Mouse (Mus musculus): Measurements from ENCODE around the gene Cenpi.

Cenpi gene

DNA sequence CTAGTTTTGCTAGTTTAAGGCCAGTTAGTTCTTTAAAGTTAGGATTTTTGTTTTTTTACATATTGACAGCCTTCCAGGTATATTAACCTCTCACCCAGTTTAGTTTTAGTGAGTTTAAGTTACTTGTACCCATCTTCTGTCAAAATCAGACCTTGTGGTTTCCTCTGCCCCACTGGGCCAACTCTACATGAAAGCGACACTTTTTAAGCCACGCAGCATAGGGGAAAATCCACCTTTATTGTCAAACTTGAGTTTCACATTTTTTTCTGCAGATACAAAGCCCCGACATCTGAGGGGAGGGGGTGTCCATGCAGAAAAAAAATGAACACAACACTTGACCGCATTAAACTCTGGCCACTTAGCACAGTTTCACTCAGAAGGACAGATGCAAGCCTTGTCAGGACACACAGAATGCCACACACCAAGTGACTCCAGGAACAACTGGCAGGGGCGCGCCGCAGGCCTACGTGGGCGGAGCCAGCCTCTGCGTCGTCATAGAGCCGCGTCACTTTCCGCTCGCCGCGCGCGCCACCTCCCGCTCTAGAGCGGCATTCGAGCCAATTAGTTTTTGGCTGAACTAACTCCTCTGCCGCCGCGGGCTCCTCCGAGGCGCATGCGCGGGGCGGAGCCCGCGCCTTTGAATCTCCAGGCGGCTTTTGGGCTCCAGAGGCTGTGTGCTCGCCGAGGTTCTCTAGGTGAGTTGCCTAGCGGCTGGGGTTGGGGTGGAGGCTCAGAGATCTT, at the start of gene Cenpi:
Gene Cenpi (plus strand): TSS at position 551 of the 741 bp plus-strand sequence.
- 9% methylated on average over 36 of the region's 36 CpGs for WGBS

GRCm38 (mm10) chrX:134261191-134261590, 46.7 kb upstream of the Cenpi start:
- 72% methylated on average over 5 of the region's 5 CpGs for whole genome bisulfite sequencing

DNA sequence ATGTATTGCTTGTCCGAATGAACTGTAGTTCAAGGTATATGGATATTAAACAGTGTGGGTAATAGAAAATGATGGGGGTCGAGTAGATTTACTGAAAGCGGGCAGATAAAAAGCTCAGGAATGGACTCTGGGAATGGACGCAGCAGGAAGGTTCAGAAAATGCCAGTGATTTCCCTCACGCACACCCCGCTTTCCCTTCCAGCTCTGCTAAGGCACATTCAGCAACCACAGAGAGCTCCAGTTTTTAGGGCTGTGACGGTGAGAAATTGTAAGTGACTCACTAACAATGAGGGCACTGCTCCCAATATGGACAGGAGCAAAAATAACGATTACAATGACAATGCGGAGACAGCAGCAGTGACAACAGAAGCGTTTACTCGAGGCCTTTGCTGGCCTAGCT, 45.8 kb upstream of the Cenpi start:
- WGBS = 81% methylated on average over 11 of the region's 11 CpGs

GRCm38 (mm10) chrX:134275715-134276114, 32.2 kb upstream of the Cenpi start:
- 45% methylated on average over 6 of the region's 6 CpGs for WGBS

DNA sequence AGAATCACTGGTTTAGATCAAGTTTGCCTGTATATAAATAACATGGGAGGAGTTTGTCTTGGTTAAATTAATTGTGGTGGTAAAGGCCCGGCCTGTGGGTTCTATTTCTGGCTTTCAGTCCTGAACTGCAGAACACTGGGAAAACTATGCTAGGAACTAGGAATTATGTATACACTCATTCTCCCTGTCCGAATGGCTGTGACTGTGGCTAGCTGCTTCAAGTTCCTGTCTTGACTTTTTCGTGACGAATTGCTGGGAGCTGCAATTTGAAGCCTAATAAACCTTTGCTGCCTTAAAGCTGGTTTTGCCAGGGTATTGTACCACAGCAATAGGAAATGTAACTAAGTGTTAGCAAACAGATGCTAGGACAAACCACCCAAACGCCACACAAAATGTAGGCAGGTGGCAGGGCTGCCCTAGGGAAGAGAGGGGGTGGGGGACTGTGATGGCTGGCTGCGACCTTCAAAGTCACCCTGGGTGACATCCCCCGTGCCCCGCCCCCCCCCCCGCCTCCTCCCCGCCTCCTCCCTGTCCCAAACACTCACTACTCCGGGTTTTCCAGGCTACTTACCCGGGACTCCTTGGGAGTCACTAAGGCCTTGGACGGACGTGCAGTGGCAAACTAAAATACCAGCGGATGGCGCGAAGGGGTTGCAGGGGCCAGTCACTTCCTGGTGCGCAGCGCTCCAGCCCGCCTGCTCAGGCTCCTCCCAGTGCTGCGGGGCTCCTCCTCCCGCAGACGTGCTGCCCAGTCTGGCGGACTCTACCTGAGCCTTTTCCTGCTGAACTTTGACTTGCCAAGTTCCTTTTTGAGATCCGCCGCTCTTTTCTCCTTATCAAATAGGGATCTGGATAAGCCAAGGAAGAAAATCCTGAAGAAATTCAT, 31.4 kb upstream of the Cenpi start, which contains the start of gene Trmt2b:
Gene Trmt2b (minus strand): TSS at position 710 of the 886 bp plus-strand sequence.
- WGBS = 3% methylated on average over 21 of the region's 26 CpGs

DNA sequence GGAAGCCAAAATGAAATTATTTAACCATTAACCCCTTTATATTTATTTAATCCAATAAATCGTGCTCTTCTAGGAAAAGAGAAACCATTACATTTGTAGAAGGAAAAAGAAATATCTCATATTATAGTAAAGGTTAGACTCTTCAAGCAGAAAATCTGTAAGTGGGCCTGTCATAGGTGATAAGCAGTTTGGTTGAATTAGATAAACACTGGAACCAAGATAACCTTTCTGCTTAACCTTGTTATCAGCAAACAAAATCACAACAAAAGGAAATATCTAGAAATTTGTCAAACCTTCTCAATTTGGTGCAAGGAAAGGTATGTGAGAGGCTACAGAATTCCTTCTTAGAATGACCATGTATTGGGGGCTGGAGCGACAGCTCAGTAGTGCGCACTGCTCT, 27.4 kb upstream of the Cenpi start:
- WGBS = 96% methylated on average over 3 of the region's 3 CpGs

- WGBS = 79% methylated on average over 2 of the region's 2 CpGs
Observed at GRCm38 (mm10) chrX:134285102-134285501, 22.8 kb upstream of the Cenpi start.

DNA sequence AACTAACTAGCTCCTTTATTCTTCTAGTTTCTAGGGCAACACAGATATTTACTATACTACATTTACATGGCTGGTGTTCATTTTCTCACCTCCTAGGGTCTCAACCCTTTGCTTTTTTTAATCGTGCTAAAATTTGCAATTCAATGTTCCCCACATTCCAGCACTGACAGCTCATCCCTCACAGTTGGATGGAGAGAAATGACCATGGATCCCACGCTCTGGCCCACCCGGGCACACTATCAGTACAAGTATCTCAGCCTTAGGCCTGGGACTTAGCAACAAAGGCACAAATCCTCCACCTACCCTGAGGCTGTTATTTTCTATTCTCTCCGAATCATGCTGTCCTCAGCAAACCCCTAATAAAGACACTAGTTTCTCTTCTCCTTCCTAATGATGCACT, 22.1 kb upstream of the Cenpi start:
- 41% methylated on average over 4 of the region's 4 CpGs for WGBS

DNA sequence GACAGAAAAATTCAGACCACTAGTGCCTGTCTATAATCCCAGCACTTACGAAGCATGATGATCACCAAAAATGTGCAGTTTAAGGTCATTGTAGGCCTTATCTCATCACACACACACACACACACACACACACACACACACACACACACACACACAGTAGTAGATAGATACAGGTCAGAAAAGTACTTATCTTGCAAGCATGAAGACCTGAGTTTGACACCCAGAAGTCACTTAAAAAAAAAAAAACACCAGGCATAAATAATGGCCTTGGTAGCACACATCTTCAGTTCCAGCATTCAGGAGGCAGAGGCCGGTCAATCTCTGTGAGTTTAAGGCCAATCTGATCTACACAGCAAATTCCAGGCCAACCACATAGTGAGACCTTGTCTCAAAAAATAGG, 20.6 kb upstream of the Cenpi start:
- WGBS = 96% methylated on average over 2 of the region's 2 CpGs

DNA sequence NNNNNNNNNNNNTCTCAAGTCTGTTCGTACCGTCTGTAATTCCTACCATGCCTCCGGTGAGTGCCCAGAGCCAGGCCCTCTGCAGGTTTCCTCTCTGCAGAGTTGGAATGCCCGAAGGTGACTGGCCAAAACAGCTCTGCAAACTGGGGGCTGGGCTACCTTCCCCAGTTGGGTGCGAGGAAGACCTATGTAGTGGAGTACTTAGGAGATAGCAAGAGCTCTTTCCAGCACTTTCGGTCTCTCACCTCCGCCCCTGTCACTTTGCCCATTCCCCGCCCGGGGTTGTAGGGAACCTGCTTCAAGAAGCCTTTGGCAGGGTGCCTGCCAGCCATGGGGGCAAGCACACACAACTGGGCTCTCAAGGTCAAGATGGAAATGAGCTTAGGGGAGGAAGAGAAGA, 11.6 kb upstream of the Cenpi start:
- WGBS = 14% methylated on average over 9 of the region's 9 CpGs

DNA sequence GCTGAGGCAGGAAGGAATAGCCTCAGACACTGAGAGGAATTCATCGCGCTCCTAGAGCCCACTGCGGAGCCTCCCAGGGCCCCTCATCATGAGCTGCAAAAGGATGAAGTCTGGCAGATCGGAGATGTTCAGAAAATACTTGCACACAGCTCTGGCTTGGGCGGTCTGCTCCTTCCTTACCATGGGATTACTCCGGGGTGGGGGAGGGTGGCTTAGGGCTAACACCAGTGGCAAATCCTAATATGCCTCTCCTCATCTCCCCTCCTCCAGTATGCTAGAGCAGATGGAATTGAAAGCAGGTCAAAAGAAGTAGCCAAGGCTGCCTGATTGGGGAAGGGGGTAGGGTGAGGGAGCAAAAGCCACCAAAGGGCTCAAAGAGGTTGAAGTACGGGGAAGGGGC, 11.1 kb upstream of the Cenpi start:
- WGBS = 17% methylated on average over 7 of the region's 7 CpGs

- 25% methylated on average over 4 of the region's 4 CpGs for WGBS
Observed at GRCm38 (mm10) chrX:134297195-134297594, 10.7 kb upstream of the Cenpi start.

DNA sequence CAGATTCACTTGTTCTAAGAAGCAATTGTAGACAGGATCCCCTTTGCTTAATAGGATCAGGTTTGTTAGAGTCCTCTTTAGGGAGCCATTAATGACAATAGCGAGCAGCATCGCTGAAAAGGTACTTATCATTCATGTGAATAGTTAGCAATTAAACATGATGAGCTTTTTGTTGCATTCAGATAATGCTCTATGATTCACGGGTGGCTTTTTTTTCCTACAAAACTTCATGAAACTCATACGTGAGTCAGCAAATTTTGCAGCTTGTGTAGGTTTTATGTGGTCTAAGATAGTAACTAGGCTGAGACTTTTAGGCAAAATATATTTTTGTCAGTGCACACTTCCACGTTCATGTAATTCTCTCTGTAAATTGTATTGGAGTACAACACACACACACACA, 7.7 kb upstream of the Cenpi start:
- WGBS = 30% methylated on average over 5 of the region's 5 CpGs

DNA sequence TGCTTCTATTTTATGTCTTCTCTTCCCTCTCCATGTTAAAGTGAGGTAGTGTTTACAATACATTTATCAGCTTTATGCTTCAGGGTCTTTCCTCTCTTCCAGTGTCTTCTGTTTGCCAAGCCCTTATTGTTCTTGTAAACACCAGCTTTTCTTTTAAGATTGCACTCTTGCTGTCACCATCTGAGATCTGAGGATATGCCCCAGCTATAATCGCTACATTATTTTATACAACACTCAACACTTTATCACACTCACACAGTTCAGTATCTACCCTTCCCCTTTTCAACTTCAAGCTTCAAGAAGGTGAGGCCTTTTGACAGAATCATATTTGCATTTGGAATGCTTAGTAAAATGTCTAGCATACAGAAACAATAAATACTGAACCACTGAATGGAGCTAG, 4.6 kb upstream of the Cenpi start:
- WGBS = 85% methylated on average over 1 of the region's 1 CpGs

GRCm38 (mm10) chrX:134308275-134308634, 371 bp downstream of the Cenpi start:
- 4% methylated on average over 9 of the region's 9 CpGs for WGBS

DNA sequence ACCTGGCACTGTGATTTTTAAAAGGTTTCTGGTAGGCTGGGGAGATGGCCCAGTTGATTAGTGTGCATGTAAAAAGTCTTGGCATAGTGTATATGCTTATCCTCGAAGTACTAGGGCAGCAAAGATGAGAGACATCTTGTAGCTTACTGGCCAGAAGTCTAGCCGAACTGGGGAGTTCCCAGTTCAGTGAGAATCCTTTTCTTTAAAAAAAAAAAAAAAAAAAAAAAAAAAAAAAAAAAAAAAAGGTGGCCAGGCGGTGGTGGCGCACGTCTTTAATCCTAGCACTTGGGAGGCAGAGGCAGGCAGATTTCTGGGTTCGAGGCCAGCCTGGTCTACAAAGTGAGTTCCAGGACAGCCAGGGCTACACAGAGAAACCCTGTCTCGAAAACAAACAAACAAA, 3.3 kb downstream of the Cenpi start:
- WGBS = 97% methylated on average over 7 of the region's 7 CpGs

DNA sequence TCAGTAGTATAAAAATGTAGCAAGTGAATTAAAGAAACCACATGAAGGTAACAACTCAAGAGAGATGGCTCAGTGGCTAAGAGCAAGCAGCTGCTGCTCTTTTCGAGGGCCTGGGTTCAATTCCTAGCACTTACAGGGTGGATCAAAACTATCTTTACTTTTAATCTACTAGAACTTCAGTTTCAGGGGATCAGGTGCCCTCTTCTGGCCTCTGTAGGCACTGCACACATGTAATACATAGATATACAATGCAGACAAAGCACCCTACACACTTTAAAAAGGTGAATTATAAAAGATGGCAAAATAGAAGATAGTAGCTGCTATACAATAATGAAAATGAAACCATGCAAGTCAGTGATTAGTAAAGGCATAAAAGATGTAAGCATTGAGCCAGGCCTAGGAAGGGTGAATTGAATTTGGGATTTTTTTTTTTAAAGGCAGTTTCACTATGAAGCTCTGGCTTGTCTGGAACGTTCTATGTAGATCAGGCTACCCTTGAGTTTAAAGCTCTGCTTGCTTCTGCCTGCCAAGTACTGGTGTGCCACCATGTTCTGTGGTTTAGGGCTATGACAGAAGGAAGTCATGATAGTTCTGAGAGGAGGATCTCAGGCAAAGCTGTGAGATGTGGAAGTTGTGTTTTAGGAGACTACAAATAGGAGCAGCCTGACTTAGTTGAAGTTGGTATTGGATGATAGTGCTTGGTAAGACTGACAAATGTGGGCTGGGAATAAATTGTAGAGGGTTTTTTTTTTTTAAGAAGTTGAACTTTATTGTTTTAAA, 11.5 kb downstream of the Cenpi start:
- WGBS = 87% methylated on average over 2 of the region's 2 CpGs

DNA sequence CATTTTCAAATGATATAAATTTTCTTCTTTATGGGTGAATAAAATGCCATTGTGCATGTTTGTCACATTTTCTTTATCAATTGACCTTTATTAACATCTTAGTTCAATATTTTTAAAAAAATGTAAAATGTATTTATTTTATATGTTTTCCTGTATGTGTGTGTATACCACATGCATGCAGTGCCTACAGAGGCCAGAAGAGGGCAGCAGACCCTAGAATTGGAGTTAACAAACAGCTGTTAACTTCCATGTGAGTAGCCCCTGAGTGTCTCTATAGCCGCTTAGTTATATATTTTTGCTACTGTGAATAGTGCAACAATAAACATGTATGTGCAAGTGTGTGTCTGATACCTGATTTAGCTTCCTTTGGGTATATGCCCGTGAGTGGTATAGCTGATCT, 25.4 kb downstream of the Cenpi start:
- WGBS = 74% methylated on average over 2 of the region's 2 CpGs

- 68% methylated on average over 2 of the region's 2 CpGs for WGBS
Observed at GRCm38 (mm10) chrX:134342735-134343134, 34.9 kb downstream of the Cenpi start.

DNA sequence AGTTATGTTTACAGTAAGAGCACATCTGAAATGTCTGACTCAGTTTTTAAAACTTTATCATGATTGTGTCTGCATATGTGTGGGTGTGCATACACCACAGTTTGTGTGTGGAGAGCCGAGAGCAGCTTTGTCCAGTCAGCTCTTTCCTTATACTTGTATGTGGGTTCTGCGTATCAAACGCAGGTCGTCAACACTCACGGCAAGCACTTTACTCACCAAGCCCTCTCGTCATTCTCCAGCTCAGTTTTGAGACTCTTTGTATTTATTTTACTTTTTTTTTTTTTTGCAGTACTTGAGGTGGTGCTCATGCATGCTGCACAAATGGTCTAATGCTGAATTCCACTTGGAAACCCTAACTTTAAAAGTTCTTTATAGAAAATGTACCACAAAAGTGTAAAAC, 42.3 kb downstream of the Cenpi start:
- 88% methylated on average over 6 of the region's 6 CpGs for WGBS

- WGBS = 90% methylated on average over 4 of the region's 4 CpGs
Observed at GRCm38 (mm10) chrX:134359336-134359735, 51.5 kb downstream of the Cenpi start.

DNA sequence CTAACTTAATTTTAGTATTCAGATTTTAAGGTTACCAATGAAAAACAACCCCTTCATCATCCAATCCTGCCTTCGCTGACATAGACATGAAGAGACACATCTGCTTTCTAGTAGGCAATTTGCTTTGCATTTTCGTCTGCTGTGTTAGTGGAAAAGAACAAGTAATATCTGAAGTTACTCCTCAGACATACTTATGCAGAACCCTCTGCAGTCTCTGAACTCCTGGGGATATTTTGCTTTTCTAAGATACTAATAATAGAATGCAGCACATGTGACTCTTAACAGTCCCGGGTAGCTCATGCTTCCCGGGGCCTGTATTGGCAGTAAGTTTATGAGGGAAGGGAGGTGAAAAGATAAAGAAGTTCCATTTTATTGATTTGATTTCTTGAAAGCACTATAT, 54.3 kb downstream of the Cenpi start:
- WGBS = 74% methylated on average over 4 of the region's 4 CpGs
